Mouse (Mus musculus) limb, embryonic 14.5 days (tissue): ENCODE measurements around the gene Accs. TPM values are rescaled to one million over a fixed set of nuclear protein-coding genes. Genes with fewer than 3 reads are reported as not detected.

Source experiments
- ATAC-seq: fragments of 200-750 bp; cut with Nextera tagmentation; 2 replicates; pipeline ENCODE4 v1.8.0; 2017; ENCODE audit warnings: low read depth, moderate number of reproducible peaks, moderate TSS enrichment; ENCODE audit not compliant: low FRiP score
- DNase-seq: peaks from one replicate; pipeline ENCODE4 v3.0.0-alpha.2; 2015; ENCODE audit warnings: low spot score
- H3K27ac ChIP-seq: fragments of 300-500 bp; sonication (generic); replicated peaks from 2 replicates; pipeline ENCODE4 v1.5.1; 2014; ENCODE audit warnings: low read depth, mild to moderate bottlenecking, low read length, moderate library complexity, mixed read lengths
- H3K27me3 ChIP-seq: fragments of 300-500 bp; sonication (generic); 2 replicates; pipeline ENCODE4 v1.6.1; 2014; ENCODE audit warnings: low read length, mixed read lengths; ENCODE audit not compliant: control insufficient read depth, insufficient read depth
- H3K36me3 ChIP-seq: fragments of 300-500 bp; sonication (generic); 2 replicates; pipeline ENCODE4 v1.6.1; 2014; ENCODE audit warnings: mild to moderate bottlenecking, low read length, moderate library complexity, mixed read lengths; ENCODE audit not compliant: control insufficient read depth, insufficient read depth
- H3K4me1 ChIP-seq: fragments of 300-500 bp; sonication (generic); 2 replicates; pipeline ENCODE4 v1.6.1; 2014; ENCODE audit warnings: antibody characterized with exemption, low read length, mixed read lengths; ENCODE audit not compliant: control insufficient read depth, insufficient read depth
- H3K4me2 ChIP-seq: fragments of 300-500 bp; sonication (generic); replicated peaks from 2 replicates; pipeline ENCODE4 v1.6.1; 2014; ENCODE audit warnings: low read depth, mild to moderate bottlenecking, low read length, moderate library complexity; ENCODE audit not compliant: severe bottlenecking
- H3K4me3 ChIP-seq: fragments of 300-500 bp; sonication (generic); replicated peaks from 2 replicates; pipeline ENCODE4 v1.5.1; 2014; ENCODE audit warnings: low read length
- H3K9ac ChIP-seq: fragments of 300-500 bp; sonication (generic); 2 replicates; pipeline ENCODE4 v1.6.1; 2014; ENCODE audit warnings: mild to moderate bottlenecking, low read depth, low read length, moderate library complexity; ENCODE audit not compliant: severe bottlenecking
- H3K9me3 ChIP-seq: fragments of 300-500 bp; sonication (generic); 2 replicates; pipeline ENCODE4 v1.6.1; 2016; ENCODE audit warnings: low read length; ENCODE audit not compliant: control insufficient read depth
- POLR2A ChIP-seq: fragments of 200-500 bp; IDR thresholded peaks from 2 replicates; pipeline ENCODE4 v1.8.0; 2012; ENCODE audit warnings: inconsistent platforms, mild to moderate bottlenecking, moderate library complexity, borderline replicate concordance; ENCODE audit not compliant: insufficient read depth, insufficient read length; ENCODE audit errors: extremely low read depth
- WGBS: fragments of 180-500 bp; shearing (Covaris S2); extraction: QIAGEN DNeasy Blood & Tissue Kit; methylation state at CpG from one replicate; pipeline ENCODE4 v1.1.7; 2014; 5-methylcytosine and 5-hydroxymethylcytosine counted together
- polyA plus RNA-seq, 2 experiments: library from polyadenylated mRNA; depleted of rRNA in 1 of 2; stranded (reverse) in 1 of 2; unstranded in 1 of 2; fragments of >200 nt; fragmentation: Nextera tagmentation in 1 of 2; extraction: Ambion mirVana in 1 of 2; gene quantifications; 2 replicates each; pipeline versions ENCODE4 v1.2.1 to v1.2.3; 2012 to 2014

The Accs gene
- polyA plus RNA-seq, 2 experiments = 8.3 to 28.6 TPM

DNA sequence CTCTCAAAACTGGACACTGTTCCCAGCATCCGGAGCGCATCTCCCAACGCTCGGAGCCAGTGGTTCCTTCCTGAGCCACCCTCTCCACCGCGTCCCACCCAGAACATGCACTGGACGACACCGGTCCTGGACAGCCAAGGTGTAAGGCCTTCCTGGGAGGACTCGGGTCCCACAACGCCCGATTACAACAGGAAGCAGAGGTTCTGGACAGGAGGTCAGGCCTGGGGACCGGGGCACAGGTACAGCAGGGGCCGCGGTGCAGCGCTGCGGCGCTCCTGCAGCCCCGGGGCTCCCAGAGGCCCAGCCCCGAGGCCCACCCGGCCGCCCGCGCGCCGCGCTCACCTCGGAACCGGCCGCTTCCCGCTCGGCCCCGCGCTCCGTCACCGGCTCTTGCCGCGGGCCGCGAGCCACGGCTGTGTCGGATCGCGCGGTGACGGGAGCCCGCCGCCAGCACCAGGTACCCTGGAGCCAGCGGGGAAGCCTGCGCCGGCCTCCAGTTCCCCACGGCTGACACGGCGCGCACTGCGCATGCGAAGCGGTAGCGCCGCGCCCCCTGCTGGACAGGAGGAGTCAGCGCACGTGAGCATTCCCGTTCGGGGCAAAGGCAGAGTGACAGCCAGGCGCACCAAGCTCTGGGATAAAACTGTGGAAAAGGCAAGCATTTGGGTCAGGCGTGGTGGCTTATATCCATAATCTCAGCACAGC, 27.5 kb downstream of the Accs start, which contains the start of gene Ext2:
Gene Ext2, minus strand, starts transcription at position 524 of the 705 bp plus-strand sequence.
- Histone ChIP-seq H3K4me2 (peak within 1 kb of the TSS; percentile 72), H3K4me1 (peaks cover 7% of the 10 kb centered on the region; the same call in 1 of the 2 replicates), H3K27ac (0 out of 2 replicates have a peak within 1 kb of the TSS, but pooled peaks have one; percentile 26), H3K9me3 (no peaks in the 10 kb centered on the region), H3K36me3 (peaks cover 10% of the 10 kb centered on the region; the same call in 1 of the 2 replicates), H3K9ac (peak within 1 kb of the TSS; percentile 95), H3K27me3 (no peaks in the 10 kb centered on the region), H3K4me3 (peak within 1 kb of the TSS; percentile 88)
- WGBS = 5% methylated on average over 44 of the region's 66 CpGs
- ATAC-seq = peak; percentile 94
- 0 out of 2 replicates have a peak, but pooled peaks have one; percentile 34 for TF ChIP-seq POLR2A
- peak; percentile 77 for DNase-seq

DNA sequence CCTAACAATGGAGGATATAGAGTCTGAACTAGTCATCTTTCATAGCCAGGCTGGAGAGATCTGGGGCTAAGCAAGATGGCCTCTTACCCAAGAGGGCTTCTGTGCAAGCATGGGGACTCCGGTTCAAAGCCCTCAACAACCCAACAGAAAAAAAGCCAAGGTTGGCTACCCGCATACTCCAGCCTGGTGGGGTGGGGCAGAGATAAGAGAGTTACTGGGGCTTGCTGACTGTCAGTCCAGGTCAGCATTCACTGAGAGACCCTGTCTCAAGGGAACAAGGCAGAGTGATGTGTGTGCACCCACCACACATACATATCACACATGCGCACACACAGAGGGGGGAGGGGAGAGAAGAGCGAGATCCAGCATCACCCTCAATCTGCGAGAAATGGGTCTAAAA, 32.0 kb downstream of the Accs start:
- ATAC-seq (no peak), DNase-seq (no peak)
- H3K9ac ChIP-seq = no peak overlapping the region
- H3K27me3 ChIP-seq = no peaks in the 10 kb centered on the region
- H3K4me3 ChIP-seq = no peak overlapping the region
- 92% methylated on average over 5 of the region's 5 CpGs for WGBS
- TF ChIP-seq POLR2A = no peak
- H3K4me2 ChIP-seq = no peak overlapping the region
- H3K36me3 ChIP-seq = peaks cover 18% of the 10 kb centered on the region
- no peak overlapping the region for H3K27ac ChIP-seq
- peaks cover 7% of the 10 kb centered on the region; the same call in 1 of the 2 replicates for H3K4me1 ChIP-seq
- H3K9me3 ChIP-seq = no peaks in the 10 kb centered on the region

DNA sequence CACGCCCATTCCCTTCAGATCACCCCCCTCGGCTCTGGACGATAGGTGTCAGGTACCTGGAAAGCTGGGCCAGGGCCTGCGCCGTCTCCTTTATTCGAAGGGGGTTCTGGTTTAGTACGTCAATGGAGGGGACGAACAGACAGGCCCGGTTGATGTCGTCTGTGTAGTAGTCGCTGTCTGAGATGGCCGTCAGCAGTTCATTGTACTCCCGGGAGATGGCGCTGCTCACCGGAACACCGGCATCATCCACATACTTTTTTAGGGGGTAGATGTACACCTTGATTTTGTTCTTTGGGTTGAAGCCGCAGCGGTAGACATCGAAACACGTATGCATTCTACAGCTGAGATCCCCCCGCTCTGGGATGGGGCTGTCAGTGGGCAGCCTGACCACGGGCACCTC, 36.4 kb downstream of the Accs start:
- H3K9me3 ChIP-seq = no peaks in the 10 kb centered on the region
- H3K4me3 ChIP-seq = no peak overlapping the region
- no peak overlapping the region for H3K27ac ChIP-seq
- no peak for ATAC-seq
- H3K4me2 ChIP-seq = no peak overlapping the region
- 89% methylated on average over 22 of the region's 22 CpGs for WGBS
- no peaks in the 10 kb centered on the region for H3K4me1 ChIP-seq
- peaks cover 50% of the 10 kb centered on the region for H3K36me3 ChIP-seq
- H3K9ac ChIP-seq = no peak overlapping the region
- no peak for TF ChIP-seq POLR2A
- H3K27me3 ChIP-seq = no peaks in the 10 kb centered on the region
- no peak for DNase-seq

DNA sequence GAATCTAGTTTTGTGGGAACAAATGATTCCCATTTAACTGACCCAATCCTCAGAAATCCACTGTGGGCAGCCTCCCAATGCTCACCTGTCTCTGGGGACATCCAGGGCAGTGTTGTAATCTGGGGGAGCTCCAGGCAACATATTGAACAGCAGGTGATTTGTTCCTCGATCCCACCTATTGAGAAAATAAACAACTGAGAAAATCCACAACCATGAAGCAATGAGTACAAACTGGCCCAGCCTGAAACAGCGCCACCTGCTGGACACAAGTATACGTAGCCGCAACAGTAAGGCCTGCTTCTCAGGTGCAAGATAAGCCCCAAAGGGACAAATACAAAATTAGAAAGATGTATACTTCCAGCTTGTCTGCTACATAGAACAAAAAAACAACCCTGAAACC, 37.9 kb downstream of the Accs start:
- H3K27me3 ChIP-seq = no peaks in the 10 kb centered on the region
- ATAC-seq (no peak), DNase-seq (no peak)
- H3K9ac ChIP-seq = no peak overlapping the region
- H3K4me2 ChIP-seq = no peak overlapping the region
- no peak overlapping the region for H3K4me3 ChIP-seq
- no peak overlapping the region for H3K27ac ChIP-seq
- 25% methylated on average over 4 of the region's 4 CpGs for WGBS
- peaks cover 63% of the 10 kb centered on the region for H3K36me3 ChIP-seq
- H3K9me3 ChIP-seq = no peaks in the 10 kb centered on the region
- H3K4me1 ChIP-seq = no peaks in the 10 kb centered on the region
- no peak for TF ChIP-seq POLR2A

DNA sequence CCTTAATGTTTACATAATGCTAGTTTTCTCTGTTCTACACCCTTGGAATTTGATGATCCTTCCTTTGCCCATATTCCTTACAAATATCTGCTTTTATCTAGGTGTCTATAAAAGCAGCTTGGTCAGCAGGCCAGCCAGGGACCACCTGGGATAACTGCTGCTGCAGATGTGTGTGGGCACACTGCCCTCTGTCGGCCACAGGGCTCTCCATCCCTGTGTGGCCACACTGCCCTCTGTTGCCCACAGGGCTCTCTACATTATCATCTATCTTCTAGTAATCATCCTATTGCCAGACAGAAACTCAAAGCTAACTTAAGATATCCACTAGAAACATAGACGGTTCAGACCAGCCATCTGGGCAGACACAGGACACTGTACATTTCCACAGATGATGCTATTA, 39.8 kb downstream of the Accs start:
- H3K36me3 ChIP-seq = peaks cover 81% of the 10 kb centered on the region
- no peak for ATAC-seq
- no peak for DNase-seq

More for the DNA sequence above, 39.8 kb downstream of the Accs start:
- WGBS = 9% methylated on average over 2 of the region's 2 CpGs
- H3K4me1 ChIP-seq = no peaks in the 10 kb centered on the region
- H3K27me3 ChIP-seq = no peaks in the 10 kb centered on the region
- no peak overlapping the region for H3K9ac ChIP-seq
- H3K9me3 ChIP-seq = no peaks in the 10 kb centered on the region
- TF ChIP-seq POLR2A = no peak
- no peak overlapping the region for H3K4me3 ChIP-seq
- H3K27ac ChIP-seq = no peak overlapping the region
- H3K4me2 ChIP-seq = no peak overlapping the region
